Mouse (Mus musculus): ENCODE measurements around the gene Ifrd1.

DNA sequence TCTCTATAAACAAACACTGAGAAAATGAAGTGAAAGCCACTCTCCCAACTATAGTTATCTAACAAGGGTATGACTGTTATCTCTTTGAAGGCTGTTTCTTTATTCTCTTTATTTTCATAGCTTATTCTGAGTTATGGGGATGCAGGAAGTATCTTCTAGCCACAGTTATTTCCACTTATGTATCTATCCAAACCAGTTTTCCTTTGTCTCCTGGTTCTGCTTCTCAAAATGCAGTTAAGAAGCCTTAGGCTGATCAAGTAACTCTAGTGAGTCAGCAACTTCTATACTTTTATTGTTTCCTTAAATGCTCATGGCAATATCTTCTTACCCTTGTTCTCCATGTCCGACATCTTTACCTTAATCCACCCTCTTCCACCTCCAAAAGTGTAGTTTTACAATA is 16.1 kb downstream of the Ifrd1 start:
- TF ChIP-seq CTCF (IDR thresholded peaks at IDR 0.05; ENCODE audit: insufficient read depth, low read depth, low read length), result no peak
- TF ChIP-seq POLR2A (IDR thresholded peaks at IDR 0.05; ENCODE audit: insufficient read depth, low read depth, low read length), result no peak

Data from olfactory bulb, adult 2 months (tissue).